In the genomic region with DNA sequence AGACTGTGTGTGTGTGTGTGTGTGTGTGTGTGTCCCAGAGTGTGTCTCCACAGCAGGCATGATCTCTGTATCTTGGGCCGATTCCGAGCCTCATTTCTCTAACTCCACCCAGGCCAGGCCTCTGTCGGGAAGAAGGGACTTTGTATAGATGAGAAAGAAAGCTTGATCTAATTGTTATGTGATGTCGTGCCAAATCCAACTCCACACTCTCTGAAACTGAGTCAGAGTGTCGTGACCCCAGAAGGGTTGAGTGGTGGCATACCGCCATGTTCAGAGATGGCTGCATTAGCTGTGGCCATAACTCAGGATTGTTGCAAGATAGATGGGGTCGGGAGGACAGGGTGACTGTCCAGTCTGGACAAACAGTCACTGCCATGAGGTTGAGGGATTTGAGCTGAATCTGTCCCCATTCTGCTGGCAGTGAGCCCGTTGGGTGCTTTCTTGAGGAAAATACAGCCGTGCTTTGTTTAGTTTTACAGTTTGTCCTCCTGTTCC, we compare ENCODE assay signal across 10 mouse cellular contexts. TPM values are rescaled to one million over a fixed set of nuclear protein-coding genes. Genes with fewer than 3 reads are reported as not detected.
DNase-seq lines count a peak whose midpoint lies in the region; ATAC-seq and TF ChIP-seq lines count a peak whose summit lies in the region.
"Had no signal": no experiment of that assay in that cellular context is flagged by ENCODE, and none has a peak within 500 bp of the region (broad histone marks: within the 10 kb centered on the region; RNA-seq: fewer than 3 reads in every experiment).

No protein-coding gene starts in this region.

- no peak overlapping the region for H3K4me3 ChIP-seq in hindbrain, embryonic 13.5 days
- H3K4me3 ChIP-seq in hindbrain, embryonic 11.5 days (ENCODE audit: low read depth, low read length) = no peak overlapping the region
- no peak overlapping the region for H3K4me3 ChIP-seq in C2C12 (ENCODE audit: insufficient read depth, poor library complexity, severe bottlenecking)

- ATAC-seq in hindbrain, embryonic 13.5 days (ENCODE audit: low FRiP score) = 0 out of 2 replicates have a peak, but pooled peaks have one; percentile 9
- no peak for ATAC-seq in hindbrain, embryonic 11.5 days (ENCODE audit: low FRiP score)

- 69% methylated on average over 9 of the region's 9 CpGs for WGBS in hindbrain, embryonic 13.5 days
- 83% methylated on average over 9 of the region's 9 CpGs for WGBS in hindbrain, embryonic 11.5 days

- 0 out of 2 replicates have a peak overlapping the region, but pooled peaks have one; percentile 53 for H3K9ac ChIP-seq in hindbrain, embryonic 13.5 days
- H3K9ac ChIP-seq in hindbrain, embryonic 11.5 days (ENCODE audit: low read depth, low read length) = no peak overlapping the region

- no peaks in the 10 kb centered on the region for H3K27me3 ChIP-seq in hindbrain, embryonic 13.5 days
- no peaks in the 10 kb centered on the region for H3K27me3 ChIP-seq in hindbrain, embryonic 11.5 days (ENCODE audit: control insufficient read depth, insufficient read depth, low read length)
- H3K27me3 ChIP-seq in C2C12 (ENCODE audit: control insufficient read depth, insufficient read depth, insufficient read length) = peaks cover 9% of the 10 kb centered on the region

- no peaks in the 10 kb centered on the region for H3K36me3 ChIP-seq in hindbrain, embryonic 13.5 days
- no peaks in the 10 kb centered on the region for H3K36me3 ChIP-seq in hindbrain, embryonic 11.5 days (ENCODE audit: control insufficient read depth, insufficient read depth, low read length)
- H3K36me3 ChIP-seq in C2C12 (ENCODE audit: control insufficient read depth, insufficient read depth) = no peaks in the 10 kb centered on the region

- H3K79me2 ChIP-seq in C2C12 (ENCODE audit: control insufficient read depth, insufficient read depth) = no peaks in the 10 kb centered on the region

- no peaks in the 10 kb centered on the region for H3K9me3 ChIP-seq in hindbrain, embryonic 13.5 days
- H3K9me3 ChIP-seq in hindbrain, embryonic 11.5 days (ENCODE audit: control insufficient read depth, low read length) = no peaks in the 10 kb centered on the region

- no peak for DNase-seq in hindbrain, embryonic 11.5 days (ENCODE audit: low spot score)
- peak; percentile 53 for DNase-seq in adrenal gland, postnatal 10 days
- peak; percentile 2 to 19 for DNase-seq in kidney, postnatal 36 days
- no peak for DNase-seq in T-cell, adult 2 months (ENCODE audit: low spot score)
- no peak for DNase-seq in embryo, embryonic 9.5 days (ENCODE audit: extremely low spot score)
- no peak for DNase-seq in cerebellum, adult 11-12 months
- DNase-seq: gastrocnemius, postnatal 14 days had no signal

- H3K79me3 ChIP-seq in C2C12 (ENCODE audit: low read depth) = no peaks in the 10 kb centered on the region

- H3K27ac ChIP-seq in hindbrain, embryonic 13.5 days = 0 out of 2 replicates have a peak overlapping the region, but pooled peaks have one; percentile 63
- H3K27ac ChIP-seq in hindbrain, embryonic 11.5 days (ENCODE audit: low read depth, low read length) = no peak overlapping the region
- H3K27ac ChIP-seq: macrophage had no signal

- peak overlapping the region; percentile 37; the same call in 1 of the 2 replicates for H3K4me2 ChIP-seq in hindbrain, embryonic 13.5 days
- H3K4me2 ChIP-seq in hindbrain, embryonic 11.5 days (replicated peaks; ENCODE audit: low read depth, low read length) = no peak overlapping the region

- H3K4me1 ChIP-seq in hindbrain, embryonic 13.5 days (replicated peaks) = peaks cover 15% of the 10 kb centered on the region
- no peaks in the 10 kb centered on the region for H3K4me1 ChIP-seq in hindbrain, embryonic 11.5 days (replicated peaks; ENCODE audit: control insufficient read depth, insufficient read depth, low read length)

- TF ChIP-seq CTCF in C2C12 (IDR thresholded peaks at IDR 0.05; ENCODE audit: control insufficient read depth, insufficient read depth, insufficient read length) = no peak

- peak overlapping the region; percentile 16 for H3ac ChIP-seq in C2C12 (ENCODE audit: control insufficient read depth, insufficient read length, low read depth)

TF ChIP-seq in C2C12, 6 proteins besides CTCF, POLR2A, EP300 and RAD21:
- TF ChIP-seq MYOD1 (IDR thresholded peaks at IDR 0.05; ENCODE audit: control insufficient read depth, insufficient read length, low read depth) (no peak), FOSL1 (IDR thresholded peaks at IDR 0.05; ENCODE audit: insufficient read depth, low read length, poor library complexity, severe bottlenecking) (no peak), USF1 (IDR thresholded peaks at IDR 0.05; ENCODE audit: low read depth) (no peak), MYOG (IDR thresholded peaks at IDR 0.05; ENCODE audit: control insufficient read depth, extremely low read depth, insufficient read length) (no peak), CEBPB (IDR thresholded peaks at IDR 0.05; ENCODE audit: low read depth) (no peak), MAX (IDR thresholded peaks at IDR 0.05) (no peak)
TF ChIP-seq in C2C12: peak in this region for 0.

RNA-seq across cellular contexts. Expression of a gene that starts 29.9 kb away (rescaled TPM):
- 0.53 and 0.60 TPM in 2 replicates for polyA plus RNA-seq in hindbrain, embryonic 13.5 days (2015; fragmentation: Nextera tagmentation; extraction: Ambion mirVana)
- 0.32 and 0.61 TPM in 2 replicates for polyA plus RNA-seq in hindbrain, embryonic 11.5 days (2014; fragmentation: Nextera tagmentation; extraction: Ambion mirVana)
- 0.13 TPM for polyA plus RNA-seq in C2C12 (2012; fragmentation: generic; extraction: Trizol)
- 1 to 10 TPM; 2.7 to 5.8 TPM for total RNA-seq in adrenal gland, postnatal 10 days (2021)

Comparison
In these comparisons a context has a peak if more than half of its experiments do, and no peak if none do; other contexts are left out.
1. DNase-seq: peak in adrenal gland, postnatal 10 days (single experiment) and kidney, postnatal 36 days (2 of 2); none in hindbrain, embryonic 11.5 days (single experiment), T-cell, adult 2 months (single experiment), embryo, embryonic 9.5 days (single experiment) and cerebellum, adult 11-12 months (single experiment).